Mouse (Mus musculus) spleen, adult 12 weeks (tissue): ENCODE data around the gene Pdia3.
"Not testable (repeated sequence)": the region's sequence is repeated elsewhere in the genome, so short reads cannot be mapped to it uniquely, and the experiment has no call there.

Experiments used
- DNase-seq: peaks from one replicate; pipeline ENCODE4 v3.0.0; 2022; ENCODE audit warnings: low spot score

The Pdia3 gene

DNA sequence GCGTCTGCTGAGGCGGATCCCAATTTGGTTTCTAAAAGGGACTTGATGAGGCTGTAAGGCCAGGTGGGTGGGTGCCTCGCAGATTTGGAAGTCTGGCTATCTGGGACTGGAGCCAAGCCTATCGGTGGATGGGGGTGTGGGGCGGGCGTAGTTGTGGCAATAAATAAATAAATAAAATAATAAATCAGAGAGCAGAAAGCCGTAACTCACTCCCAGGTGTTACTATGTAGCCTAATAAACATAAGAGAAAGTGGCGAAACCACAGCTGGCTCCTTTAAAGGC is 29.4 kb downstream of the Pdia3 start:
- DNase-seq: no peak

DNA sequence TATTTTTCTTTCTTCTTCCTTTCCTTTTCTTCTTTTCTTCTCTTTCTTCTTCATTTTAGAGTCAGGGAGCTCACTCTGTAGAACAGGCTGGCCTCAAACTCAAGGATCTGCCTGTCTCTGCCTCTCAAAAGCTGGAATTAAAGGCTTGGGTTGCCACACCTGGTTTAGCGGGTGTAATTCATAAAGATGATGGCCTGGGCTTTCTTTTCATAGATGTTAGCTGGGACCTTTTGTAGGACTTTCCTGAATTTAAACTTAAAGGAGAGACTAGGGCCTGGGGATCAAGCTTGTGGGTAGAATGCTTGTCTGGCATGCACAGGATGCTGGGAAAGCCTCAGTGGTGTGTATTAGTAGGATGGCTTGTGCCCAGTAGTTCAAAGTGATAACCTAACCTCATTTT is 30.6 kb downstream of the Pdia3 start, which contains the start of gene Ell3:
Gene Ell3 (minus strand): TSS at position 101 of the 400 bp plus-strand sequence.
- no peak for DNase-seq

DNA sequence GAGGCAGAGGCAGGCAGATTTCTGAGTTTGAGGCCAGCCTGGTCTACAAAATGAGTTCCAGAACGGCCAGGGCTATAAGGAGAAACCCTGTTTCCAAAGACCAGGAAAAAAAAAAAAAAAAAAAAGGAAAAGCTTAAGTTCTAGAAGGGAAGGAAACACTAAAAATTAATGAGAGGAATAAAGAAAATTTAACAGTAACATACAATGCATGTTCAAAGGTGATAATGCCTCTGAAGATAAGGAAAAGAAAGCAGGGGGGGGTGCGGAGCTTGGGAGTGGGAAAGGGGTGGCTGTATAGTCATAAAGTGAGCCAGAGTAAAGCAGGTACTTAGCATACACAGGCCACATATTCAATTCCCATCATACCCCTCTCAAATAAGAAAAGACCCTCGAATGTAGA is 31.5 kb downstream of the Pdia3 start:
- DNase-seq: no peak

DNA sequence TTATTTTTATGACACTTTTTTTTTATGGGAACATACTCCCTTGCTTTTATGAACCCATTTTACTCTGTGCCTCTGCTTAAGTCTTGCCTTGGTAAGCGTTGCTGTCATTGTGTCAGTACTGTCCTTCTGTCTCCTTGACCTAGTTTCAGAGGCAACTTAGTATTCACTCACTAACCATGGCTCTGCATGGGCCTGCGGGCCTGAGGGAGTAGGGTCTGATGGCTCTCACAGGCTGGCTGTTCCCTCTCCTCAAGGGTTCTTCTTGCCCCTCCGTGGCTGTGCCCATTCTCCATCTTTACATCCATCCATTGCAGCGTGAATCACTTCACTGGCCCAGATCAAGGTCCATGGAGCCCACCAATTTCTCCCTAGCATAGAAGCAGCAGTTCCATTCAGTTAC is 32.9 kb downstream of the Pdia3 start:
- DNase-seq: no peak

DNA sequence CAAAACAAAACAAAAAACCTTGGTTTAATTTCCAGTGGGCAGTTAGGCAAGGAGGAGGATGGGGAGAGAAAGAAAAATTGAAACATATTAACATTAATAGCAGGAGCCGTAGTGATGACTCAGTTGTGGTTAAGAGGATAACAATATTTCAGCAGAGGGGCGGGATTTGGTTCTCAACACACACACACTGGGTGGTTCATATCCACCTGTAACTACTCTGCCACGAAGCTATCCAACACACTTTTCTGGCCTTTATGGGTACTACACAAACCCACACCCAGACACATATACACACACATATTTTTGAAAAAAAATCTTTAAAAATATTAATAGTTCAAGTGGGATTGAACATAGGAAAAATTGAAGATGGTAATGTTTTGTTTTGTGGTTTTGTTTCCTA is 33.4 kb downstream of the Pdia3 start:
- no peak for DNase-seq

DNA sequence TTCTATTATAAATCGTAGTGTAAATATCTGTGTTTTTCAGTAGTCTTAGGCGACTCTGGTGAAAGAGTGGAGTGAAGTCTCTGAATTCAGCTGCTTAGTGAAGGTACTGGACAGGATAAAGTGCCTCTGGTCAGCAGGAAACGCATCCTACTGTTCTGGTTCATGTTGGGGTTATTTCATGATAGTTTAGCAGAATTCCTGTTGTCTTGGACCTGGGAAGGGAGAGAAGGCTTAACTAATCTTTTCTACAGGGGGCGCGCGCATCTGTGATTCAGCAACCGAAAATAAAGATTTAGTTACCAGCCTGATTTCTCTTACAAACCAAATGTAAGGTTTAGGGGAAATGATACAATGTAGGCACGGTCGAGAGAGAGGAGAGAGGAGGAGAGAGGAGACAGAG is 34.6 kb downstream of the Pdia3 start:
- DNase-seq: no peak

DNA sequence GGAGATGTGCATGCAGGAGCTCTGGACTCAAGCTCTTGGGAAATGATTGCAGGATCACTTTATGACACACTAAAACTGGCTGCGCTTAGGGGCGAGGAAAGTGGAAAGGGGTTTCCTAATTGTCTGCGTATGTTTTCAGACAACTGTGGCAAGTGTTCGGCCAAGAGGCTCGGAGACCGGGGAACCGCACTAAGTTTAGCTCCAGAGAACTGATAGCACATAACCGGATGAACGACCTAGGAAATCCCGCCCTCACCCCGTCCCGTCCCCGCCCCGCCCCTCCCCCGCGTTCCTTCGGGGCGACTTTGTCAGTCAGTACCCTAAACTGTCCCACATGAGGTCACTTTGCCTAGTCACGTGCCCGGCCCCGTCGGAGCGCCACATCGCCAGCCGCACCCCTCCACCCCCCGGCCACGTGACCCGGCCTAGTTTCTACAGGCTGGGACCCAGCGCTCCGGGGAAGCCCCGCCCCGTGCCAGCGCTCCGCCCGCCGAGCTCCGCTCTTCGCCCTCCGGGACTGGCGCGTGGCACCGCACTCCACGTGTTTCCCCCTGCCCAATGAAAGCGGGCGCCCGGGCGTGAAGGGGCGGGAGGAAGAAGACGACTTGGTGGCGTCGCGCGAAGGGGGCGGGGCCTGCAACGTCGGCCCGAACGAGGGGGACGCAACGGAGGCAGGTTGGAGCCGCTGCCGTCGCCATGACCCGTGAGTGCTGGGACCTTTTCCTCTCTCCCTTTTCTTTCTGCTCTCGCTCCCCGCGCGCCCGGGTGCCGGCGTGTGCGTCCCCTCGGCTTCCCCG is 35.4 kb downstream of the Pdia3 start, which contains the start of gene Serf2:
Gene Serf2 (plus strand): TSS at position 457 of the 797 bp plus-strand sequence.
- DNase-seq: peak; percentile 99

DNA sequence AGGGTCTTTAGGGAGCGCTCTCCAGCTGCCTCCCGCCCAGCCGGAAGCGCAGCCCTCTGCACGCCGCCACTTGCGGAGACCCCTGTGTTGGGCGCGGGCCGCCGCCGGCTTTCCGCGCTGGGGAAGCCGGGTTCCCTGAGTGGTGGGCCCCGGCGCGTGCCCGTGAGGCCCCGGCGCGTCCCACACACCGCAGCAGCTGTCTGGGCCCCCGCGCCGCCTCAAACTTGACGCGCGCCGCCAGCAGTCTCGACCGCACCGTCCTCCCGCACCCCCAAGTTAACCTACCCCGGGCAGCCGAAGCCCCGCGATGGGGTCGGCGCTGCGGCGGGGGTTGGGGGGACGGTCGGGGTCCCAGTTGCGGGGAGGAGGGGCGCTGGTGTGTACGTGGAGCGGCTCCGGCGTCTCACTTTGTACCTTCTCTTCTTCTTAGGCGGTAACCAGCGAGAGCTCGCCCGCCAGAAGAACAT is 36.0 kb downstream of the Pdia3 start:
- DNase-seq: no peak

DNA sequence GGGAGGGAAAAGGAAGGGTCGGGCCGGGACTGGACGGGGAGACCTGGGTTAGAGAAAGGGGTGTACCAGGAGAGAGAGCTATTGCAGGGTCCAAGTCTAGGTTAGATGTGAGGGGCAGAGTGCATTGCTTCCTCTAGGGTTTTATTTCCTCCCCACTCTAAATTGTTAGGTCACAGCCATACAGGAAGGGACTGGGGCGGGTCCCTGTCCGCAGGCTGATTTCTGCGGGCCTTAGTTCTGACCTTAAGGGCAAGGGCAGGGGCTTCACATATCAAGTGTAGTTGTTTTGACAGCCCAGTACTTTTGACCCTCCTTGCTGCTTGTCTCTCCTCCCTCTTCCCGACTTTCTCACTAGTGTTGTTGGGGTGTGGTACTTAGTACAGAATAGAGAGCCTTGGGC is 36.5 kb downstream of the Pdia3 start:
- DNase-seq: no peak

DNA sequence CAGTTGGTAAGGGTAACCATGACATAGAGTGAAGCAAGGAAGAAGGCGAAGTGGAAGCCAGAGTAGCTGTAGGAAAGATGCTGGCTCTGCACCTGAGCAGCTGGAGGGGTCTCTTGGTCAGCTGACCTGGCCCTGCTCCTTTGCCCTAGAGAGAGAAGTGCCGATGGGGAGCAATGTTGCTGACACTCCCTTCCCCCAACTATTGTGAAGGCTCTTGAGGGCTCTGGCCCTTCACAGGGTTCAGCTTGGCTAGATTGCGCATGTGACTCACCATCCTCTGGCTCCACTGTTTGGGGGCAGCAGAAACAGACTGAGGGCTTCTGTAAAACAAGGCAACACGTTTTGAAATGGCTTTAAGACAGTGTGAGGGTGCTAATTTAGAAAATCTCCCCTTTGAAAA is 38.8 kb downstream of the Pdia3 start:
- DNase-seq: no peak

DNA sequence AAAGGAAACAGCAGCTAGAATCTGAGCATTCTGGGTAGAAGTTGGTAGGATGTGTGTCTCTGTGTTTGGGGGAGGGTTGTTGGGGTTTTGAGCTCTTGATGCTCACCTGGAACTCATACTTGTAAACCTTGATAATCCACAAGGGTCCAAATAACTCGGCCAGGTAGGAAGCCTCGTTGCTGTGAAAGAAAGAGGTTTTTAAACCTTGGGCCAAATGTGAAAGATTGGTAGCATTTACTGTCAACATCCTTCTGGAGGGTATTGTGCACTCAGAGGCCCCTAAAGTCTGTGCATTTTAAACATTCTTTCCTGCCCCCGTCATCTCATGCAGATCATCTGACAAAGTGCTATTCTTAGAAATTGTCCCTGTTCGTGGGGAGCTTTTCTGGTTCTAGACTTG is 39.4 kb downstream of the Pdia3 start, which contains the start of gene Hypk:
Gene Hypk (plus strand): TSS at position 301 of the 400 bp plus-strand sequence.
- DNase-seq: no peak

DNA sequence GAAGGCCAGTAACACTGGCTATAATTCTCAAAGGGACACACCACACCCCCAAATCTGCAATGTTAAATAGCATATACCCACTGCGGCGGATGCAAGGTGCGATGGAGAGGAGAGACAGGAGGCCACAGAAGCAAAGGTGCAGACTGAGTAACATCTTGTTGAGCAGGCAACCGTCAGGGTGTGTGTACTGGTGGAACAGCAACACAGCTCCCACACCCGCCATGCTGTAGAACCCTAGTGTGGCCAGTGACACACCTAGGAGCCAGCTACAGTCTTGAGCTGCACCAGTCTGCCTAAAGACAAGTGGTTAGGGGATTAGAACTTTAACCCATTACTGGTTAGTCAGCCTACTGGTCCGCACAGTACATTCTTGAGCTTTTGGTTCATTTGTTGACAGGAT is 40.3 kb downstream of the Pdia3 start:
- no peak for DNase-seq

DNA sequence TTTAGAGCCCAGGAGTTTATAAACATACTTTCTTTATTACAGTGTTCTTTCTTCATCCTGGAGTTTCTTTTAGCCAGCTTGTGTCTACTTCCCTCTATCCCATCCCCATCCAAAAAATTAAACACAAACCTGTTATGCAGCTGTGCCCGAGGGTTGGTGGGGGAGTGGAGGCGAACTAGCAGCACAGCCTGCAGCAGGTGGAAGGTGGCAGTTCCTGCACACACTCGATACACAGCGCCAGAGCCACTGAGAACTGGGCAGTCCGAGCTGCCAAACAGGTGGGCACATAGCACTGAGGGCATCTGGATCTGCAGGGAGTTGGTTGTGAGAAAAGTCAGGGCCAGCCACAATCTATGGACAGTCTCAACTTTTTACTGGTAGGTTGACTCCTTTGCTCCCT is 42.0 kb downstream of the Pdia3 start:
- DNase-seq: no peak

DNA sequence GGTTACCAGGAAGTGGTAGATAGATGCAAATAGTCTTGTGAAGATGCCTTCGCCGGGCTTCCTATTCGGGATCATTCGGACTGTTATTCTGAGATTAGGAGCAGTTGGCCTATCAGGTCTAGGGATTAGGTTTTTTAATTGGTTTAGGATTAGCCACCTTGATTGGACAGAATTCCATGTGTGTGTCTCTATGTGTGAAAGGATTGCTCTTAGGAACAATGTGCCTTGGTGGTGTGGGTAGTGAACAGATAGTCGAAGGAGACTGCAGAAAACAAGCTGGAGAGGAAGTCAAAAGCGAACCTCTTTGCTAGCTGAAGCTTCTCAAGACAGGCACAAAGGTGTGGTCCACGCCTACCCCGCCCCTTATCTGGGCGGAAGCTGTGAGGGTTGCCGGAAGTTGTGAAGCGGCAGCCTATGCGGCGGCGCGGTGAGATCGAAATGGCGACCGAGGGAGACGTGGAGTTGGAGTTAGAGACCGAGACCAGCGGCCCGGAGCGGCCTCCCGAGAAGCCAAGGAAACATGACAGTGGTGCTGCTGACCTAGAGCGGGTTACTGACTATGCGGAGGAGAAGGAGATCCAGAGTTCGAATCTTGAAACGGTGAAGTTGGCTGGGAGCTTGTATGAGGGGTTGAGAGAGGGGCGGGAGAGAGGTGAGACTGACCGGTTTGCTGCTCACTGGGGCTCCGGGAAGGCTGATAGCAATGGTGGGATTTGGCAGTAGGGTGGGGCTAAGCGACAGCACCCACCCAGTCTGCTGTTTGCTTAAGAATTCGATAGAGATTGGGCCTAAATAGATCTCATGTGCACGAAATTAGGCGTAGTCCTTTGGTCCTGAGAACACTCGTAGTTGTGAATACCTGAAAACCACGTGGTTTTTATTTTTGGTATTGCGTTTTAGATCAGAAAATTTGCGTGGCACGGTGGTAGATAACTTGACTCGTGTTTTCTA is 43.4 kb downstream of the Pdia3 start, which contains the start of gene Serinc4:
Gene Serinc4 (minus strand): TSS at position 90 of the 951 bp plus-strand sequence.
- DNase-seq: peak; percentile 83

DNA sequence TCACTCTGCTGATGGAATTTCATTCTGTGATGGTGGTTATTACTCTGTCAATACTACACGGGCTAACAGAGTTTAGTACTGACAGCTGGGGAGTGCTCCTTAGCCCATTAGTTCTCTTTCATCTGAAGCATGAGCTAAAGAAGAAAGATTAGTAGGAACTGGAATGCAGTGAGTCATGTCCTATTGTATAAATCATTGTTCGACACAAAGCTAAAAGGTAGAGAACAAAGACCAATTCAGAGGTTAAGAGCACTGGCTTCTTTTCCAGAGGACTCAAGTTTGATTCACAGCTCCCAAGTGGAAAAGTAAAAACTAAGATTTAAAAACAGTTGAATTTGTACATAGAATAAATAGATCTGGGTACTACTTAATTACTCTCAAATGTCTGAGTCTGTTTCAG is 46.5 kb downstream of the Pdia3 start:
- DNase-seq: no peak

DNA sequence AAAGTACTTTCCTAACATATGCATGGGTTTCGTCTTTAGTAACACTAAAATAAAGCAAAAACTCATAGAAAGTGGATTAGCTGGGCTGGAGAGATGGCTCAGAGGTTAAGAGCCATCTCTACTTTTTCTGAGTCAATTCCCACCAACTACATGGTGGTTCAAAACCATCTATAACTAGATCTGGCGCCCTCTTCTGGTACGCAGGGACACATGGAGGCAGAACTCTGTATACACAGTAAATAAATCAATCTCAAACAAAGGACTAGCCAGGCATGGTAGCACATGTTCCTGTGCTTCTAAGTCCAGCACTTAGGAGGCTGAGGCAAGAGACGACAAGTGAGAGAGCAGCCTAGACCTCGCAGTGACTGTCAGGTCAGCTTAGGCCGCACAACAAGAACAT is 55.4 kb downstream of the Pdia3 start:
- not testable (repeated sequence) for DNase-seq

DNA sequence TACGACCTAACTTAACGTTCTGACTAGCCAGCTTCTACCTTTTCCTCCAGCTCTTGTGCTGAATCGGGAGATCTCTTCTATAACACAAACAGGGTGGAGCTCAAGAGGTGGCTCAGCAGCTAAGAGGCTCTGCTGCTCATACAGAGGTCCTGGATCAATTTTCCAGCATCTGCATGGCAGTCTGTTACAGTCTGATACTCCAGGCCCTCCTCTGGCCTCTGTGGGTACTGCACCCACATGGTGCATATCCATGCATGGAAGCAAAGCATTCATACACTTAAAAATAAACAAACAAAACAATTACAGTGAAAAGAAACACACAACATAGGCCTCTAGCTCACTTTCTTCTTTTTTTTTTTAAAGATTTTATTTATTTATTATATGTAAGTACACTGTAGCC is 59.2 kb downstream of the Pdia3 start:
- not testable (repeated sequence) for DNase-seq

DNA sequence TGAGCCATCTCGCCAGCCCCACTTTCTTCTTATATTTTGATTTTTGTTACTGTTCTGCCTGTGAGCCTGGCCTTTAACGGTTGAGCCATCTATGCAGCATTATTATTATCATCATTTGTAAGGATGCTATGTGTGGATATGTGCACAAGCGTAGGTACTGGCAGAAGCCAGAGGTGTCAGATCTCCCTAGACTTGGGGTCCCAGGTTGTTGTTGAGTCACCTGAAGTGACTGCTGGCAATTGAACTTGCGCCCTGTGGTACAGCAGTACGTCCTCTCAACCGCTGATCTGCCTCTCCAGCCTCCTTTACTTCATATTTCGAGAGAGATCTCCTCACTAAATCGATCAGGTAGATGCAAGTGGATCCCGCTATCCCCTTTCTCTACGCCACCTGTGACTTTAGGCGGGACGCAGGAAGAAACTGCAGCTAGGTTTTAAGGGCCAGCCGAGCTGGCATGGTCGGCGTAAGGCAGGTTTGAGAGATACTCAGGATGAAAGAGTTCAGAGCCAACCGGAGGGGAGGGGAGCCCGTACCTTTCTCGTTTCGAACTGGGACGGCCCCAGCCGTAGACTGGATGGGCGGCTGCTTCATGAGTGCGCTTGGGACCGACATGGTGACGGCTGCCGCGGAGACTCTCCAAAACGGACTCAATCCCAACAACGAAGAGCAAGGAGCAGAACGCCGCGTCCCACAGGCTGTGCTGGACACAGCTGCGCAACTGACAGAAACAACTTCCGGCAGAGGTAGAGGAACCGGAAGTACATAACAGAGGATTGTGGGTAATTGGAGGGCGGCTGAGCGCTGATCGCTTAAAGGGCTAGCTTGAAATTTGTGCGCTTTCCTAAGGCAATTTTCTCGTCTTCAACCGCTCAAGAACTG is 60.0 kb downstream of the Pdia3 start, which contains the start of gene Mfap1b:
Gene Mfap1b (minus strand): TSS at position 767 of the 879 bp plus-strand sequence.
- DNase-seq: peak; percentile 58

DNA sequence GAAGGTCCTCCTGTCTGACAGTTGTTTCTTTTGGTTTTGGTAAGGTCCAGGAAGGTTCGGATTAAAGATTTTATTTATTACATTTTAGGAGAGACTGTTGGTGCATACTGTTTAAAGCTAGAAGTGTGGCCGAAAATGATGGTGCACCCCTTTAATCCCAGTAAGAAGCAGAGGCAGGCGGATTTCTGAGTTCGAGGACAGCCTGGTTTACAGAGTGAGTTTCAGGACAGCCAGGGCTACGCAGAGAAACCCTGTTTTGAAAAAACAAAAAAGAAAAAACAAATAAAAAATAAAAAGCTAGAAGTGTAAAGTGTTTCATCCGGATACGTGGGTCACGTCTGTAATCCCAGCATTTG is 60.6 kb downstream of the Pdia3 start:
- DNase-seq: no peak

DNA sequence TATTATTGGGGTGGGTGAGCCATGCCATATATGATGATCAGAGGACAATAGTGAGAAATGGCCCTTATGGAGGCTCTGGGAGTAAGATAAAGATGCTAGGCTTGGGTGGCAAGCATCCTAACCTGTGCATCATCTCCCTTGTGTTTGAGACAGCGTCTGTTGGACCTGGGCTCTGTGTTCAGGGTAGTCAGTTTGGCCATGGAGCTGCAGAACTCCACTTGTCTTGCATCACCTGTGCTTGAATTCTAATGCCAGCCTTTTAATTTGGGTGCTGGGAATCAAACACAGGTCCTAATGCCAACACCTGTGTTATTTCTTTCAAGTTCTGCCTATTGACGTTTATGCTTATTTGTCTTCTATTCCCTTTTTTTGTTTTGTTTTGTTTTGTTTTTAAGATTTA is 61.7 kb downstream of the Pdia3 start:
- DNase-seq: not testable (repeated sequence)

DNA sequence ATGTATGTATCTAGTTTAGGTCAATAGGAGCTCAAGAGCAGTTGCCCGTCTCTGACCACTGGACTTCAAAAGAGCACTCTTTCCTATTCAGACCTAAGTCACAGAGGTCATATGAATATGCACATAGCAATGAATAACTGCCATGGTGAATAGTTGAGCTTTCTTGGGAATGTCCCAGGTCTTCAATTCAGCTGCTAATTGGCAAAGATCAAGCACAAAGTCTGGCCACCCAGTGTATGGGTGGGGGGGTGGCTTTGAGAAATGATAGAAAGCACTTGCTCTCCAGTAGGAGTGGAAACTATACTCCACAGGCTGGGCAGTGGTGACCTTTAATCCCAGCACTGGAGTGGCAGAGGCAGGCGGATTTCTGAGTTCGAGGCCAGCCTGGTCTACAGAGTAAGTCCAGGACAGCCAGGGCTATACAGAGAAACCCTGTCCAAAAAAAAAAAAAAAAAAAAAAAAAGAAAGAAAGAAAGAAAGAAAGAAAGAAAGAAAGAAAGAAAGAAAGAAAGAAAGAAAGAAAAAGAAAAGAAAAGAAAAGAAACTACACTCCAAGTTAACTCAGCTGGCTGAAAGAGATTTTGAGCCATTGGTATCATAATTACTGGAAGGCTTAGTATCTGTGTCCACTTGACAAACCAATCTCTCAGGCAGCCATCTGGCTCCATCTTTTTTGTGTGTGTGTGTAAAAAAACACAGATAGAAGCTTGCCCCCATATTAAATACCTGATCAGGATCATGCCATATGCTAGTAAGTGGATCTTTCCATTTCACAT is 64.1 kb downstream of the Pdia3 start:
- DNase-seq: no peak
